Mouse (Mus musculus) thymus, postnatal 10 days (tissue): ENCODE data around the gene Tmem150a.

Experiments used
- DNase-seq, 2 experiments: peaks; one replicate each; pipeline ENCODE4 v3.0.0; 2021; ENCODE audit warnings: low spot score in 2 of 2

Gene Tmem150a

GRCm38 (mm10) chr6:72352636-72353405 is 2.4 kb upstream of the Tmem150a start:
- DNase-seq: no peak

- DNase-seq: no peak
Observed at GRCm38 (mm10) chr6:72354025-72354424, 1.2 kb upstream of the Tmem150a start.

DNA sequence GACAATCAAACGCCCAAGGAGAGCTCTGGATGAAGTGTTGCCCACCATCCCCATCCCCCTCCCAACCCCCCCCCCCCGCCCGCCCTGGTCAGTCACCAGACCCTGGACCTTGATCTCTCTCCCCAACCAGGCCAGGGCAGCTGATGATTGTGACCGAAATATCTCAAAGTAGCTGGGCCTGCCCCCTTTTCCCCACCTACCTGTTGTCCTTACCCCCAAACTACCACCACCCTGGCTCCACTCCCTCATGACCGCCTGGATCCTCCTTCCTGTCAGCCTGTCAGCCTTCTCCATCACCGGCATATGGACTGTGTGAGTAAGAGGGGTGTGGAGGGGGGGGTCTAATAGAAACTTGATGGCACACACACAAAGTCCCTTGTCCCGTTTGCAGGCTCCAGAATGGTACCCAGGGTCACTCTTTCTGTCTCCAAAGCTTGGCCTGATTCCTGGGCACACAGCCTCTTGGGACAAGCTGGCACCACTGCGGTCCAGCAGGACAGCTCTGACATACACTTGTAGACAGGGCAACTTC is 820 bp downstream of the Tmem150a start:
- DNase-seq: no peak

DNA sequence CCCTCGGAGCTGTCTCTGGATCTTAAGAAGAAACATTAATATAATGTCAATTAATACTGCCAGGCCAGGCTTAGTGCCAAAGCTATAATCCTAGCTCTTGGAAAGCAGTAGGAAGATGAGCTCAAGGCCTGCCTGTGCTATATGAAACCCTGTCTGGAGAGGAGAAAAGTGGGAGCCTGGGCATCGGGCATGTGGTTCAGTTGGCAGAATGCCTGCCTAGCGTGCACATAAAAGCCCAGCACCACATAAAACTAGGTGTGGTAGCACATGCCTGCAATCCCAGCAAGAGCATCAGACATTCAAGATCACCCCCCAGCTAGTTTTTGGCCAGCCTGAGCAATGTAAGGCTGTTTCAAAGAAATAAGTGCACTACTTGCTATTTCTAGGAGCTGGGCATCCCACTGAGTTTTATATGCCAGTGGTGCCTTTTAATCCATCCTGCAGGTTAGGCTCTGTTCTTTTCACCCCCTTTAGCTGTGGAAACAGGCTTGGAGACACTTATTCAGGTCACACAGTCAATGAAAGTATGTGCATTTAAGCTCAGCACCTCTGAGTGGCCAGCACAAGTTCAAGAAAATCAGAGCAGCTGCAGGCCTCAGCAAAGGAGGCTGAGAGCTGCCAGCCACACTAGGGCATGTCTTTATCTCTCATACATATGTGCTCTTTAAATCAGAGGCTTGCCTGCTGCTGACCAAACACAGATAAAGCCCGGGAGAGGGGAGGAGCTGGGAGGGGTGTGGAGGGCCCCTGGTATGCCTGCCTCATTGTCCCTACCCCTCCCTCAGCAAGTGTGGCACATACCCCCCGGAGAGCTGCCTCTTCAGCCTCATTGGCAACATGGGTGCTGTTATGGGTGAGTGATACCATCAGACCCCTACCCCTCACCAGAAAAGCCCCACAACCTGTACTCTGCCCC is 2.2 kb downstream of the Tmem150a start:
- DNase-seq: no peak

DNA sequence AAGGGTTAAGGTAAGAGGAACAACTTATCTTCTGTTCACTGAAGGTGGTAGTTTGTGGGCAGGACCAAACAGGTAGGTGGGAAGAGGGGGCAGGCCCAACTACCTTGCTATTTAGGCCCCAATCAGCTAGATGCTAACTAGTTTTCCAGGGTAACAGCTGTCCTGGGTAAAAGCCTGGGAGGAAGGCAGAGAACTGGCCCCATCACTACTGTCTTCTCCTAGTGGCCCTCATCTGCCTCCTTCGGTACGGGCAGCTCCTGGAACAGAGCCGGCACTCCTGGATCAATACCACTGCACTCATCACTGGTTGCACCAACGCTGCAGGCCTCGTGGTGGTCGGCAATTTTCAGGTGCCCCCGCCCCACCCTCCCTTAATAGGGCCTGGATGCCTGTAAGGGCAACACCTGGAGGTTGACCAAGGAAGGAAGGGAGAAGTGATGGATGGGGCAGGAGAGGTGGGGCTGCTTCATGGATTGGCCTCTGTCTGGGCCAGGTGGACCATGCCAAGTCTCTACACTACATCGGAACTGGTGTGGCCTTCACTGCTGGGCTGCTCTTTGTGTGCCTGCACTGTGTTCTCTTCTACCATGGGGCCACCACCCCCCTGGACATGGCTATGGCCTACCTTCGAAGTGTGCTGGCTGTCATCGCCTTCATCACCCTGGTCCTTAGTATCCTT is 3.0 kb downstream of the Tmem150a start:
- DNase-seq: no peak

DNA sequence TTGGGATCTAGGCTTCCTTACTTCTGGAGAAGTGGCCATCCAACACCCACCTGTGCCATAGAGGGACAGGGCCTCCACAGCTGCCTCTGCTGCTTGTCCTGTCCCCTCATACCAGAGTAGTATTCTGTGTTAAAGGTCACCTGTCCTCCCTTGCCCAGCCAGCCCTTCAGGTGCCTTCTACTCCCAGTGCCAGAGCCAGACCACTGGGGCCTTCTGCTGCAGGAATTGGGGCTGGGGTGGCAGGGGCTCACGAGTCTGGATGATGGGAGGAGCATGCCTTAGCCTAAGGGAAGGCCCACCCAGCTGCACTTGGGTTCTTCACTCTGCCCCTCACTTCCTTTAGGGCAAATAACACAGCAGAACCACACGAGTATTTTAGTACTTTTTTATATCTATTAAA is 4.1 kb downstream of the Tmem150a start:
- DNase-seq: no peak

DNA sequence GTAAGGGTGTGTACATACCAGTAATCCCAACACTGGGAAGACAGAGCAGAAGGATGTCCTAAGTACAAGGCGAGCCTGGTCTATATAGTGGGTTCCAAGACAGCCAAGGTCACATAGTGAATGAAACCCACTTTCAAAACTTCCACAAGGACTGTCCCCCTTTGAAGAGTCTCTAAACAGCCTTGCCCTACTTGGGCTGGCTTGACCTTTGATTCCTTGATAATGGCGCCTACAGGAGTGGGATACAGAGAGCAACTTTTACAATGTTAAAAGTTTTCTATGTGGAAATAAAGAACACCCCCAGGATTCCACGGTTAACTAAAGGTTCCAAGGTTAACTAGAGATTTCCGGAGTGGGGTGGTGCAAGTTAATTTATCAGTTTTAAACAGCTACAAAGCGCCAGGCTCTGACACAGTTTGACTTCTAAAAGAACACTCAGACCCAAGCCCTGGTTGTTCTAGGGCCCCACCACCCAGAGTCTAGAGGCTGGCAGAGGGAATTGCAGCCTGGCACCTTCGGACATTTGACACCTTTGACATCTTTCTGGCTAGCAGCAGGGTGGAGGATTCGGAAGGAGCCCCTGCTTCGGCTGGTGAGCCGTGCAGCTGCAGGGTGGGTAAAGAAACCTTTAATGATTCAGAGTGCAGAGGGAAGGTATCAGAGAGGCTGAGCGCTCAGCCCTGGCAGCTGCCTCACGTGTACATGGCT is 4.8 kb downstream of the Tmem150a start:
- no peak for DNase-seq

- no peak for DNase-seq
Observed at GRCm38 (mm10) chr6:72360599-72360935, 5.3 kb downstream of the Tmem150a start.

DNA sequence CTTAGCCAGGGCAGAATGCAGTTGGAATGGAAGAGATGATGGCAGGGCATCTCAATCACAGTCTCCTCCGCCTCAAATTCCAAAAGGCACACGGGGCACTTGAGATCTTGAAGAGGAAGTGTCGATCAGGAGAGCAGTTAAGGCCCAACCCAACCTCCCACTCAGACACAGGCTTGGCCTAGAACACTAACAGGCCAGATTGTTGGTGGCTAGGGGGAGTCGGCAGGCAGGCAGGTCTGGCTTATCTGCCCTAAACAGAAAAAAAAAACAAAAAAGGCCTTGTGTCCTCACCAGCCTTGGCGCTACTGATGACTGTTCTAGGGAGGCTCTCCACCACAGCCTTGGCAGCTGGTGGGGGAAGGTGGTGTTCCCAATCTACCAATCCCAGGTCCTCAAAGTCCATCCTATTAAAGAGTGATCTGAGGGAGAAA is 5.9 kb downstream of the Tmem150a start:
- no peak for DNase-seq

DNA sequence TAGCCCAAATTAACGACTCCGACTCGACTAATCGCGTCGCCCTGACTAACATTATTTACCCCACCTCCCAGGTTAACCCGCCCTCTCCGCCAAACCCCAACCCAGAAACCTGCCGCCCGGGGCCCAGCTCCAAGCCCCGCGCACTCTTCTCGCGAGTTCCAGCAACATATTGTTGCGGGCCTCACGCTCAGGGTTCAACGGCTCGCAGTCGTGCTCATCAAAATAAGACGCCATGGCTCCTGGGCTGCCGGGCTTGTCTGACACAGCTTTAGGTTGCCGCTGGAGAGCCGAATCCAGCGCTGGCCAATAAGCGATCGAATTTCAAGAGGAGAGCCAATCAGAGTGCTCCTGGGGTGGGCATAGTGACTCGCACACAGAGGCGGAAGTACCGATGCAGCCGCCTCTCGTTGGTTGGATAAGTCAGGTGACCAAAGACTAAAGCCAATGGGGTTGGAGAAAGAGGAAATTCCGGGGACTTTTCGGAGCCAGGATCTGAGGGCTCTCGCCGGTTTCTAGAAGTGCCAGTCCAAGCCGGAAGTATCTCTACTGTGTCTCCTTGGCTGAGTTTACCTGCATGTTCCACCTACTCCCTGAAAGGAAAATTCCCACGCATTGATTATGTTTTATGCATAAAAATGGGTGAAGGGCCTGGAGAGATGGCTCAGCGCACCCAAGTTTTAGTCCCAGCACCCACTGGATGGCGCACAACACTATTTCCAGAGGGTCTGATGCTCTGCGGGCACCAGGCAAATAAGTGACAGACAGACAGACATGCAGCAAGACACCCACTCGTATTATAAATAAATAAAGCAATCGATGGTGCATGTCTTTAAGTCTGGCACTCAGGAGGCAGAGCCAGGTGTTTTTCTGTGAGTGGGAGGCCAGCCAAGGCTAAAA is 7.1 kb downstream of the Tmem150a start:
- peak; percentile 92 to 94 for DNase-seq

DNA sequence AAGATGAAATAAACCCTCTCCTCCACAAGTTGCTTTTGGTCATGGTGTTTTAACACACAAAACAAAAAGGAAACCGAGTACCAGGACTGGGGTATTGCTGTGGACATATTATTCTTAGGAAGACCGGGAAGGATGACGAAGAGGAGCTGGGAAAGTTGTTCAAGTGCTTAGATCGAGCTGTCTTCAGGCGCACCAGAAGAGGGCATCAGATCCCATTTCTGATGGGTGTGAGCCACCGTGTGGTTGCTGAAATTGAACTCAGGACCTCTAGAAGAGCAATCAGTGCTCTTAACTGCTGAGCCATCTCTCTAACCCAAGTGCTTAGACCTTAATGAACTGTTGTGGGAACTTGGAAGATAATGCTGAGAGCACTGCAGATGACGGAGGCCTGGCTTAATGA is 8.8 kb downstream of the Tmem150a start:
- DNase-seq: no peak

- no peak for DNase-seq
Observed at GRCm38 (mm10) chr6:72364985-72365384, 9.7 kb downstream of the Tmem150a start.

- DNase-seq: no peak
Observed at GRCm38 (mm10) chr6:72366304-72366703, 11.1 kb downstream of the Tmem150a start.

GRCm38 (mm10) chr6:72366844-72367443 is 11.7 kb downstream of the Tmem150a start, which contains the start of gene Rnf181:
Gene Rnf181 (minus strand): TSS chr6:72366956.
- DNase-seq: no peak

DNA sequence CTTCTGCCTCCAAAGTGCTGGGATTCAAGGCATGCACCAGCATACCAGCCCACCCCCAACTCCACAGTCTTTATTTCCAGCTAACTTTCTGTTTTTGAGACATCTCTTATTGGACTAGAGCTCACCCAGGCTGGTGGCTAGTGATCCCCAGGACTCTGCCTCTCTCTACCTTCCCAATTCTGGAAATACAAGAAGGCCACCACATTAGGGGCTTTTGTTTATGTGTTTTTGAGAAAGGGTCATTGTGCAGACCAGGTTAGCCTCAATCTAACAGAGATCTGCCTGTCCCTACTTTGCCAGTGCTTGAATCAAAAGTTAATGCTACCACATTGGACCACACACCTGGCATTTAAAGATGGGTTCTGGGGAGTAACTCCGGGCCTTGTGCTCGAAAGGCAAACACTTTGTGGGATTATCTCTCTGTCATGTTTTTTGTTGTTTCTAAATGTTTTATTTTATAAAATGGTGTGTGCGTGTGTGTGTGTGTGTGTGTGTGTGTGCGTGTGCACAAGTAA is 12.3 kb downstream of the Tmem150a start:
- DNase-seq: no peak

DNA sequence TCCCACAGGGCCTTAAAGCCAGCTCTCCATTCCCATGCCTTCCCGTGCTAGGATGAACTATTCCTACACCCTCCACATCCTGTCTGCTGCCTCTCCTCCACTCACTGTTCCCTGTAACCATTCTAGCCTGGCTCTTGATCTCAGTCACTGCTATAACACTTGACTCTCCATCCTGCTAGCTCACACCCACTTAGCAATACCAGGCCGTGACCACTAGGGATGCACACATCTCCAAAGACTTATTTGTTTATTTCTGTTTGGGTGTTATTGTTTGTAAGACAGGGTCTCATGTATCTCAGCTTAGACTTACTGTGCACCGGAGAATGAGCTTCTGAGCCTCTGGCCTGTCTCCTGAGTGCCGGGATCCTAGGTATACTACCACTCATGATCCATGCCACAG is 14.3 kb downstream of the Tmem150a start:
- no peak for DNase-seq

DNA sequence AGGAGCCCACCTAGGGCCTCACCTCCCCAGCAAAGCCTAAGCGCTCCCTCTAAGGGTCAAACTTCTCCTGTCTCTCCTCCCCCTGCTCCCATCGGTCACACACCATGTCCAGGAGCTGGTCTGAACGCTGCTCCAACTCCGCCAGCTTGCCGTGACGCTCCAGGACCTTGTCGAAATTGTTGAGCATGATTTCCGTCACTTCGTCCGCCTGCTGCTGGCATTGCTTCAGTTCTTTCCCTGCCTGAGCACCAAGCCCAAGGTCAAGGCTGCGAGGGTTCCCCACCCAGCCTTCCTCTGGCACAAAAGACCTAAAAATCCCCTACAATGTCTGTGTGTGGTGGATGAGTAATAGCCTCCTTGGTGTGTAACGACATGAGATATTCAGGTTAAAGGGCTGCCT is 14.8 kb downstream of the Tmem150a start:
- no peak for DNase-seq

GRCm38 (mm10) chr6:72371147-72371546 is 15.9 kb downstream of the Tmem150a start:
- DNase-seq: no peak

DNA sequence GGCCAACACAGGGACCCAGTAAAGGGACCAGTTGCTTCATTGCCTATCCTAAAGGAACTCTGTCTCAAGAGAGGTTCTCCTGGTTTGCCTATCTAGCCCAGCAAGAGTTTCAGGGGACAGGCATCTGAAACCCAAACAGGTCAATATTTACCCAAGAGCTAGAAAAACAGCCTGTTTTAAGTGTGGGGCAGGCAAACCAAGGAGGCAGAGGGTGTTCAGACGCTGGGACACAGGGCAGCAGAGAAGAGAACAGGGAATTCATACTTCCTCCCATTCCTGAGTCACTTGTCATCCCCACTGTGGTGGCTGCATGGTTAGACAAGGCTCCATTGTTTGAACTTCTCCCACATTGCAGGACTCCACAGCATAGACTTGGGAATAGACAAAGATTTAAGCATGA is 16.3 kb downstream of the Tmem150a start:
- DNase-seq: no peak

GRCm38 (mm10) chr6:72373184-72373583 is 17.9 kb downstream of the Tmem150a start:
- no peak for DNase-seq
